Mouse (Mus musculus): ENCODE data around the gene Megf11. TPM values are rescaled to one million over a fixed set of nuclear protein-coding genes. Genes with fewer than 3 reads are reported as not detected.

The Megf11 gene
- total RNA-seq, 2 experiments from 2014 or later: 10.2 to 11.3 TPM

DNA sequence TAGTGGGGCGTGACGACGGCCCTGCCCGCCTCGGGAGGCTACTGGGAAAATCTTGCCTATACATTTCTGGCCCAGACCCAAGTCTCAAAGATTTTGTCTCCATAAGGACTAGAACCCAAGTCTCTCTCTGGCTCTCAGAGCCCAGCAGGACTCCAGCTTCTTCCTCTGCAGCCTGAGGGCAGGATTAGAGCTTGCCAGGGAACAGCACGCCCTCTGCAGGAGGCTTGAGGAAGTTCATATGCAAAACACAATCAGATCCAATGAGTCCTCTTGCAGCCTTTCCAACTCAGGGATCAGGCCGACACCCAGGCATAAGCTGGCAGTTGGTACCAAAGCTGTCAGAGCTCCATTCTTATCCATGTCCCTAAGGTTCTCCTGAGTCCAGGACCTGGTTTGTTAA lies 122.6 kb downstream of the Megf11 start:
- no peak for DNase-seq (ENCODE audit: low spot score in 2 of 2)

DNA sequence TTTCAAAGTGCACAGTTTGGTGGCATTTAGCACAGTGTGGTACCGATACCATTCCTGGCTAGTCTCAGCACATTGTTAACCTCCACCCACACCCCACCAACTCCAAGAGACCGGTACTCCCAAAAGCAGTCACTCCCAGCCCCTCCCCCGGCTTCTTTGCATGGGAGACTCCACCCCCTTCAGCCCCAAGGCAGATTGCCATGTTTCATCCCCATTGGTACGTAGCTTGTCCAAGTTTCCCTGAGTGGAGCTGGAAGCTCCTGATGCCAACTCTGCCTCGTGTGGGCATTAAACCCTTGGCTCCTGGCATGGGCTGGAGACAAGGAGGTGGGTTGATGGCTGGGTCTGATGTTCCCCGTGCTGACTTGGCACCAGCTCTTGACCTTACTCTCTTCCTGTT lies 129.4 kb downstream of the Megf11 start:
- no peak for DNase-seq (ENCODE audit: low spot score in 2 of 2)

DNA sequence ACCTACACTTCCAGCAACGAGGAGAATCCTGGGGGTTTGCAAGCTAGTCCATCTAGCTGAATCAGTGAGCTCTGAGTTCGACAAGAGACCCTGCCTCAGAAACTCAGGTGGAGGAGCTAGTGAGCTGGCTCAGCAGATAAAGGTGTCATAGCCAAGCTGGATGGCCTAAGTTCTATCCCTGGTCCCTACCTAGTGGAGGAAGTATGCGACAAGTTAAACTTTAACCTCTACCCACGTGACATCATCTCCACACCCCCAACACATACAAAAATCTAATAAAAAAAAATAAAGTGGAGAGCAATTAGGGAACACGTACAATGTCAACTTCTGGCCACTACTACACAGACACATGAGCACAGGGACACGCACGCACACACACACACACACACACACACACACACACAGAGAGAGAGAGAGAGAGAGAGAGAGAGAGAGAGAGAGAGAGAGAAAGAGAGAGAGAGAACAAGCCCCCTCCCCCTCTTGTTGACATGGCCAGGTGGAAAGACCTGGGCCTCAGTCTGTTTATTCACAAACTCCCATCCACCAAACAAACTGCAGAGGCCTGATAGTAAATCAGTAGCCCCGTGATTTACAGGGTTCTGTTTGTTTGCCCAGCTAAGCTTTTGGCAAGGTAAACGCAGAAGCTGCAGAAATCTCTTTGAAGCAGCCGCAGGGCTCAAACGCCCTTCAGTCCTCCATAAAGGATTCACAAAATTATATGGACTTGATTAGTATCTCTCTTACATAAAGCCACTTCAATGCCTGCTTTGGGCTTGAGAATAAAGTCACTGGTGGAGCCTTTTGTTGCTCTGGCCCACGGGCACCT lies 134.7 kb downstream of the Megf11 start:
- no peak for DNase-seq (ENCODE audit: low spot score in 2 of 2)

DNA sequence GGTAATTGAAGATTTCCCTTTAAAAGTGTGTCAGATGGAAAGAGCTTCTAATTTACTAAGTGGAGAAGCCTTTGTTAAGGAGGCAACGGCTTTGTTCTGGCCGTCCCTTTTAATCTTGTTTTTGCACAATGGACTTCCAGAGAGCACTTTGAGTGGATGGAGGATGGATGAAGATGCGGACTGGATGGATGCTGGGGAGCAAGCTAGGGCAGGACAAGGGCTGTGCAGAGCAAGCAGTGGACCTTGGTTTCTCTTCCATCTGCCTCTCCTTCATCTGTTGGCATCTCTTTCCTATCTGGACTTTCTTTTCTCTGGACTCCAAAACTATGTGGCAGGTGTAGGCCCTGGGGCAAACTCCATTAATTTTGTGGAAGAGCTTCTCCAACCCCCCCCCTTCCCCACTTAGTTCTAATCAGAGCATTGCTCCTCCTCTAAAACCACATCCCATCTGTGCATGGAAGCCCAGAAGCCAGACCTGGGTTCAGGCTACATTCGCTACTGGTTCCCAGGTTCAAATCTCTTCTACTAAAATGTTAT lies 135.4 kb downstream of the Megf11 start:
- DNase-seq (ENCODE audit: low spot score in 2 of 2): no peak

DNA sequence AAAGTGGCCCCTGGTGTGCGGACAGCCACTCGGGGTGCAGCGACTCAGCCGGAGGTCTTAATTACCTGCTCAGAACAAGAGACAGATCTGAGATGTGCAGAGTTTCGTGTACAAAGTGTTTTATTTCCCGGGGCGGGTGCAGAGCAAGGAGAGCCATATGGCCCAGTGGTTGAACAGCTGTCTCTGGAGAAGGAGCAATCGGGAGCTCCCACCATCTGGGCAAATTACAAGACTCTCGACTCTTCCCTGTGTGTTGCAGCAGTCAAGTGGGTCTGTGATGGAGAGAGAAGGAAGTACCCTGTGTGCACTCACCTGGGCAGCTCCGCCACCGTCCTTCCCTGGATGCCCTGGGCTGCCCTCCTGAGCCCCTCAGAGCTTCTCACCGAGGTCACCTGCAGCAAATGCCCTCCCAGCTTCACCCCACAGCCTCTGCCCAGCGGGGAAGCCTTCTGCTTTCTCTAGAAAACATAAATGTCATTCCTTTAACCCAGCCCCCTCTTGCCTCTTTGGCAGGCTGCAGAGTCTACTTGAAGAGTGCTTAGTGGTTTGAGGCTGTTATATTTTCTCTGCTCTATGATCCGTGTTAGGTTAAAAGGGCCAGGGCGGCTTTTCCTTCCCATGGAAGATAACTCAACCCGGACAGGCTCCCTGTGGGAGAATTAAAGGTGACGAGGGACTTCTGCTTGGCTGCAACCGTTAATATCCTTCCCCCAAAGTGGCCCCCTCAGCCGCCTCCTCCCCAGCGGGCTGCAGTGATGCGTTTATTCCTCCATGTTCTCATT lies 138.0 kb downstream of the Megf11 start:
- no peak for DNase-seq (ENCODE audit: low spot score in 2 of 2)

DNA sequence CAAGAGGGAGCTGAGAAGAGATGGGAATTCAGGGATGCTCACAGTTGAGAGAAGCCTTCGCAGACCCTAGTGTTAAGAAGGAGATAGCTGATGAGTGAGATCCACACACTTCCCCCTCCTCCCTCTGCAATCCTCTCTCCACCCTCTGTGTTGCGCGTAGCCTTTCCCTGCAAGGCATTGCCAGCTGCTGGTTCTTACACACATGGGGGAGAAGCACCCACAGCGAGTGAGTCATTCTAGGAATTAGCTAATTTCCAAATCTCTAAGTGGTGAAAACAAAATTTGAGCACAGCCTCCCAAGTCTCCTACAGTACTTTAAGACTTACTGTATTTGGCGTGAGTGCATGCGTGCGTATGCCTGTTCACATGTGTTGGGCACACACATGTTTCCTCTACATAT lies 142.6 kb downstream of the Megf11 start:
- peak; percentile 49 to 68 for DNase-seq (ENCODE audit: low spot score in 2 of 2)

DNA sequence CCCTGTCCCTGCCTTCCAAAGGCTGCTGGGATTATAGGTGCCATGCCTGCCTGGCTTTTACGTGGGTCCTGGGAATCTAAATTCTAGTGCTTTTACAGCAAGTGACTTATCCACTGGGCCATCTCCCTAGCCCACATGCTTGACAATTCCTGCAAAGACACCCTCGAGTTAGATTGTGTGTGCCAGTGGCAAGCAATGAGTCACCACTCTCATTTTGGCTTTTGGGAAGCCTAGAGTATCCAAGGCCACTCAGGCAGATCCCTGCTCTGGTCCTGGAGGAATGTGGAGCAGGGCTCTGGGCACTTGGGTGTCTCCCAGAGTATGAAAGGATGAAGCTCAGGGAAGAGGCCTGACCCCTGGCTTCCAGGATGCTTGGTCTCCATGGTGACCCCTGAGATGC lies 143.2 kb downstream of the Megf11 start:
- DNase-seq (ENCODE audit: low spot score in 2 of 2): peak; percentile 24 to 55

DNA sequence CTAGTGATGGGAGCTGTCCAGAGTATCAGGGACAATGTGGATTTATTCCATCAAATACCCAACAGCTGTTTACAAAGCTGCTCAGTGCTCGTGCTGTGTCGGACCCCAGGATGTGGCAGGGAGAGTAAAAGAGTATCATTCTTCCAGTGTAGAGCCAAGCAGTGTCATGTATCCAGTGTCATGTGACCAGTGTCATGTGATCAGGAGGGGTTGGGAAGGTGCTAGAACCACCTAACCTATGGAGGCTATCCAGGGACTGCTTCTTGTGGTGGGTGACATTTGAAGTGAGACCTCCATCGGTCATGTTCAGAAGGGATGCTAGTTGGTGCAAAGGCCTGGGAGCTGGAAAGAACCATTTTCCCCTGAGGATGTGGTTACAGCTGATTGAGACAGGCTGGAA lies 146.5 kb downstream of the Megf11 start:
- no peak for DNase-seq (ENCODE audit: low spot score in 2 of 2)

DNA sequence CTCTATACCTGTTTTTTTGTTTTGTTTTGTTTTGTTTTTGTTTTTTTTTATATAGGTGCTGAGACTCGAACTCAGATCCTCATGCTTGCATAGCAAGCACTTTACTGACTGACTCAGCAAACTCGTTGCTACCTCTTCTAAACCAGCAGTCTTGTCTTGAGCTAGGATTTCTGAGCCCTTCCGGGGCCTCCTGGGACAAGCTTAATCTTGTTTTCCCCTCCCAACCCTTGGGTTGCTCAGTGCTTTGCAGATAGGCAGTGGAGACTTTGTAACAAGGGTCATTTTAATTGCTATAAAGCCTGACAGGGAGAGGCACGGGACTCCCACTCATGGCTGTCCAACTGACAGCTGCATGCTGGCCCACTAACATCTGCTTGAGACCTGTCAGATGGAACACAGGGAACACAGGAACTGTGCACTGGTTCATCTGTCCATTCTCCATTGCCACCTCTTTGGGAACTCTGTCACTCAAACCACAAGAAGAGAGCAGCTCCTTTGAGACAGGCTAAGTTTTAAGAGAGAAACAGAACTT lies 147.4 kb downstream of the Megf11 start:
- no peak for DNase-seq (ENCODE audit: low spot score in 2 of 2)

DNA sequence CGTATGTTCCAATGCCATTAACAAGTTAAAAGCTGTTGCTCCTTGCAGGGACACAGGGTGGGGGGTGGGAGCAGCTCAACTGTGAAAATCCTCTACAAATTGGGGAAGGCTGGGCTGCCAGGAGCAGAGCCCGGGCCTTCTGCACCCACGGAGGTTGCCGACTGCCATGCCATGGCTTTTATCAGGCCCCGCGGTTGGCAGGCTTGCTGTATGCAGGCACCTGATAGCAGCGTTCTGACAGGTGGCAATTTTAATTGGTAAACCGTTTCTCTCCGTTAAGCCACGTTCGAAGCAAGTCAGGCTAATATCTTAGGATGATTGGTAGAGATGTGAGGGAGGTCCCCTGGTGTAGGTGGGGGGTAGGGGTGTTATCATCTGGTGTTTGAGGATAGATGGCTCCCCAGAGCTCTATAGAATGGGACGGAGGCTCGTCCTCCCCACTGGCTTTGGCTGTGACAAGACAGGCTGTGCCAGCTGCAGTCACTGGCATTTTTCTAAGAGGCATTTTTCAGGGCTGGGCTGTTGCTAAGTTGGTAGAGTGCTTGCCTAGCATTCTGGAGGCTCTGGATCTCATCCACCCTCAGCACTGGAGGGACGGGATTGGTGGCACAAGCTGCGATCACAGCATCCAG lies 148.2 kb downstream of the Megf11 start:
- DNase-seq (ENCODE audit: low spot score in 2 of 2): no peak

DNA sequence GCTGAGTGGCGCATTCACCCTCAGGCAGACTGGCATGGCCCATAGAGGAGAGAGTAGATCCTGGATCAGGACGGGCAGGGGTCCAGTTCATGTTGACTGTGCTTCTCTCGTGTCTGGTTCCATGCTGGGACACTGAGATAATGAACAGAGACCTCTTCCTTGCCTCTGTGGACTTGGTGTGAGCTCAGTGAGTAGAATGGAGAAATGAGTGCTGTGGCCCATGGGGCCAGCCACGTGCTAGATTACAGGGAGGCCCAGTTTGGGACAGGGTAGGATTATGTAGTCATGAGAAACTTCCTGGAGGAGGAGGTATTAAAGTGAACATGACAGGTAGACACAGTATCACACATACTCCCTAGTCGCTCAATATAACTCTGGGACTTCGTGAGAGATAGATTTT lies 148.9 kb downstream of the Megf11 start:
- DNase-seq (ENCODE audit: low spot score in 2 of 2): no peak

DNA sequence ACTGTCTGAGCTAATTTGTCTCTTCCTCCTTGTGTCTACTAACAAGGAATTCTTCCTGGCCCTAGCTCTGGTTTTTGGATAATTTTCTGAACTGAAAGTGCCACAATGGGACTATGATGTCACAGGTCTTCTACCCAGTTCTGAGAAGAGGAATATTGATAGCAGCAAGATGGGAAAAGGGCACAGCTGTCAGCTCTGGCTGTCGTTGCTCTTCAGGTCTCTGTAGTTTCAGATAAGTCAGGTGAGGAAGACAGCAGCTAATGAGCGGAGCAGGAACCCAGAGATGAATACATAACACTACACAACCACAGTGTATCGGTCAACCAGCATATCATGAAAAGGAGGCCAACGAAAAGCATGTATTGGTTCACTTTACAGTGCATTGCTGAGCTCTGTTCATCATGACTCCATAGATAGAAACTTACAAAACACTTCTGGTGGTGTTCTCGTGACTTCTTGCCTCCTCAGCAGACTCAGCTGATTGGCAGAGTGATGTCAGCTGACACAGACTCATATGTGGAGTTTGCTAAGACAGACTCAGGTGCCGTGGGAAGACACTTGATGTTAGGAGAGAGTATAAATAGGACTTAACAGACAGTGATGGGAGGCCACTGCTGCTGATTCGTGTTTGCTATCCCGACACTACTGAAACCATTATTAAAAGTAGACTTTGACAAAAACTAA lies 149.6 kb downstream of the Megf11 start:
- DNase-seq (ENCODE audit: low spot score in 2 of 2): no peak

DNA sequence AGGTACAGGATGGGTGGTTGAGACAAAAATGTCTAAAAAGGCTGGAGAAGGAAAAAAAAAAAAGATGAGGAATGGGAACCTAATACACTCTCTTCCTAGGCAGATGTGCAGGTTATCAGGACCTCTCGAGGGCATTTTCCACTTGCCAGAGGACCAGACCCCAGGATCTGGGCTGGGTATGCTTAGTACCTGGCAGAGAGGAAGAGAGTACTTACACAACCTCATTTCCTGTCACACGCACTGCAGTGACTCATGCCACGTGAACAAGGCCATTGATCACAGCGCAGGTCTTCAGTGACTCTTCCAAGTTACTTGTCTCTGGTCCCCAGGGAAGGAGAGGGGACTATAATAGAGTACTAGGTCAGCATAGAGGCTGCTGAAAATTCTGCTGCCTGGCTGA lies 152.4 kb downstream of the Megf11 start:
- DNase-seq (ENCODE audit: low spot score in 2 of 2): no peak

DNA sequence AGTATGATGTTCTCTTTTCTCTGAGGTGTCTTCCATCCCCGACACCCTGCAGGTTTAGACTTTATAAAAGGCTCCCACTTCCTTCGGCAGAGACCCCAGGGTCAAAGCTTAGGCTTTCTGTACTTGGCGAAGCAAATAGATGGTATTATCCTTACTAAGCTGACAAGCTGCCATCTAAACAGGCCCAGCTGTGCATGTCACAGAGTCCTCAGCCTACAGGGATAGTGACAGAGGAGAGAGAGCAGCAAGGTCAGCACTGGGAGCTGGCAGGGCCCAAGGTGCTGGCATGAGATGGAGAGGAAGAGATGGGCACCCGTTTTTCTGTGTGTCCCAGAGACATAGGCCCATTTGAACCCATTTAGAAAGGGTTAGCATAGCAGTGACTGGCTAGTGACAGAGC lies 156.8 kb downstream of the Megf11 start:
- DNase-seq (ENCODE audit: low spot score in 2 of 2): no peak

DNA sequence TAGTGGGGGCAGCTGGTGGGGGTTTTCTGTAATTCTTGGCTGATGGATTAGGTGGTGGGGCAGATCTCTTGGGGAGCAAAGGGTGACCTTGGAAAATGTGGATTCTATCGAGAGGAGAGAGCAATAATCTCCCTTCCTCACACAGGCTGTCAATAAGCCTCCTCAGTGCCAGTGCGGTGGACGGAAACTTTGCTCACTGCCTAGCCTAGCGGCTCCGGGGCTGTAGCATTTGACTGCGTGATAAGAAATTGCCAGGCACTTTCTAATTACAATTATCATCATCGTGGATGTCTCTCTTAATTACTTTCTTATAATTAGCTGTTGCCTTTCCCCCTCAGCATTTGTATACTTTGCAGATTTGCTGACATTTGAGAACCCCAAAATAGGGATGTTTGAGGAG lies 157.7 kb downstream of the Megf11 start:
- DNase-seq (ENCODE audit: low spot score in 2 of 2): no peak

DNA sequence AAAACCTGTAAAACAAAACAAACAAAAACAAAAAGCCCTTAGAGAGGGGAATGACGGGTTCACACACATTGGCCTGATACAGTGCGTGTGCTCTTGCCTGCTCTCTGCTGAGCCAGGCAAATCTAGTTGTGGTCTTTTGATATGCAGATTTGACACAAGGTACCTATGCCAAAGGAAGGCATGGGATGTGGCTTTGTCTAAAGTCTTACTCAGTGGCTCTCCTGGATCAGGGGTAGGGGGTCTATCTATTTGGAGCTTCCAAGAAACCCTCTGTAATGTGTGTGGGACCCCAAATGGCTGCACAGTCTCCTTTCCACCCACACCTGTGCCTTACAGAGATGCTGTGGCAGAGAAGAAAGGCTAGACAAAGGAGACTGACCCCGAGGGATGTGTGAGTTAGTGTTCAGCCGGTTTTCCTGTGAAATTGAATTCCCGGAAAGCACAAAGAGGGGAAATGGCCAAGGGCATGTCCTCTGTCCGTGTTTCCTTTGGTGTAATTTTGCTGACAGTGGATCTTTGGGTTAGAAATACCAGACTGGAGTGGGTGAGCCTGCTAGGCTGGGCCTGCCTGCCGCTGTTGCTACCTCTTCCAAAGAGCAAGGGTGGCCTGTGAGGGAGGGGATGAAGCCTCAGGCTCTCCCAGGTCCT lies 161.0 kb downstream of the Megf11 start:
- DNase-seq (ENCODE audit: low spot score in 2 of 2): no peak

DNA sequence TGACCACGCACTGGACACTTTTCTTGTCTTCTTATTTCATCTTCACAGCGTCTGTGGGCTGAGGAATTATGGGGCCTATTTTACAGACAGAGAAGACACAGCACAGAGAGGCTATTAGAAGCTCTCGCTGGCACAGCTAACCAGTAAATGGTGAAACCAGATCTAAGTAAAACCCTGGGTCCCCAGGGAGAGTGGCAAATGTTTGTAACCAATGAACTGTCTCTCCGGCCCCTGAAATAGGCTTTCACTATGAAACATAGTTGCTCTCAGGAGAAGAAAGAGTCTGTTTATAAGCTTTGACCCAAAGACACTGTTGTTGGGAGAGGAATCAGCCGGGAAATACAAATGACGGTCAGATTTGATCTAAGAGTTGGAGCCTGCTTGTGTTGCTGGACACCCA lies 162.9 kb downstream of the Megf11 start:
- no peak for DNase-seq (ENCODE audit: low spot score in 2 of 2)

DNA sequence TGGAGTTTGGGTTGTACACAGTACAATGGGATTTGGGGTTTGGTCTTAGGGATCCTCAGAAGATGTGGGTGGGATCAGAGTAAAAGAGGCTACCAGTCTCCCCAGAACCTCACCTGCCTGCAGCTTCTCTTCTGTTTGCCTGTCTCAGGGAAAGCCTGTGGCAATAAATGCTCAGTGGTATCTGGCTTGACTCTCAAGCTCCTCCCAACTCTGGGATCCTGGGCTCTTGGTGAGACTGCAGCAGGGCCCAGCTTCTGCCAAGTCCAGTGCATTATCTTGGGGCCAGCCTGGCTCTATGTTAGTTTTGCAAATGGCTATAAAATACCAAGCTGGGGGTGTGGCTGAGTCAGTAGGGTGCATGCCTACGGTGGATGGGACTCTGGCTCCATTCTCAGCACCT lies 165.9 kb downstream of the Megf11 start:
- no peak for DNase-seq (ENCODE audit: low spot score in 2 of 2)

DNA sequence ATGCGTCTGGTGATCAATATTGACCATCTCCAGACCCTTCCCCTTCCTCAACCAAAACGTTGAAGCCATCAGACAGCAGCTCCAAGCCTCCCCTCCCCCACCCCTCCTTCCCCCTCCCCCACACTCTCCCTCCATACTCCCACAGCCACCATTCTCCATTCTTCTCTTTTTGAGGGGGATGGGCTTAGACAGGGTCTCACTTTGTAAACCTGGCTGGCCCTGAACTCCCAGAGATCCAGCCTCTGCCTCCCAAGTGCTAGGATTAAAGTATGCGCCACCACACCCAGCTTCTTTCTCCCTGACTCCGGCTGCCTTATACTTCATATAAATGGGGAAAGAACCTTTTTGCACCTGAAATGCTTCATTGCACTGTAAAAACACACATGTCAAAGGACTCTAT lies 166.6 kb downstream of the Megf11 start:
- DNase-seq (ENCODE audit: low spot score in 2 of 2): no peak

DNA sequence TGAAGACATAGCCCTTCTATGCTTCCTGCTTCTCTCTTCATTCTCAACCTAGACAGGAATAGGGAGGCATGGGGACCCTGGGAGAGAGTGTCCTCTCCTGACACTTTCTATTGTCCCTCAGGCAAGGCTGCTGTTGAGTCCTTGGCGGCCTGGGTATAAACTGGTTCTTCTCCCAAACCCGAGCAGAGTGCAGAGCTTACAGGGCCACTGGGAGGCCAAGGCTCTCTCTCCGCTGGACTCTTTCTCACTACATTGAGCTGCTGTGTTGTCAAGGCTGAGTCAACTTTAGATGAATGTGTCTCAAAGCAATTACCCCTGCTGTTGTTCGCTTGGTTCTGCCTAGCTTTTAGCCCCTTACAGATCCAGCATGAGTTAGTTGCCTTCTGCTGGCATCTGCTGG lies 168.0 kb downstream of the Megf11 start:
- DNase-seq (ENCODE audit: low spot score in 2 of 2): no peak

DNA sequence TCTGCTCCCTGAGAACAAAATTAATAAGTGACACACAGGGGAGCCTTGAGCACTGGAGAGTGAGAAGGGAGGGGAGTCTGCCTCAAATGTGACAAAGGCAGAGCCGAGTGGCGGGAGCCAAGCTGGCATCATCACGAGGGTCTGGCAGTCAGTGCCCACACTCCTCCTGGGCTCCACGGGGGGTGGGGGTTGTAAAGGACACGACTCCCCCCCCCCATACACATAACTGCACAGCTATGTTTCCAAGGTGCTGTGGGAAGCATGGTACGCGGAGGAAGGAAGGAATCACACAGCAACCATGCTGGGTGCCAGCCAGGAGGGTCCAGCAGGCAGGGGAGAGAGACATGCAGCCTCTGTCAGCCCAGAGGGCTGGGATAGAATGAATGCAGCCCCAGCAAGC lies 170.2 kb downstream of the Megf11 start:
- DNase-seq (ENCODE audit: low spot score in 2 of 2): no peak
